Mouse (Mus musculus) urinary bladder, postnatal 14 days (tissue): ENCODE data around the gene Mum1.
"Not testable (repeated sequence)": the region's sequence is repeated elsewhere in the genome, so short reads cannot be mapped to it uniquely, and the experiment has no call there.

ENCODE experiments used
- DNase-seq: peaks from one replicate; pipeline ENCODE4 v3.0.0; 2021; ENCODE audit warnings: low spot score

The Mum1 gene

DNA sequence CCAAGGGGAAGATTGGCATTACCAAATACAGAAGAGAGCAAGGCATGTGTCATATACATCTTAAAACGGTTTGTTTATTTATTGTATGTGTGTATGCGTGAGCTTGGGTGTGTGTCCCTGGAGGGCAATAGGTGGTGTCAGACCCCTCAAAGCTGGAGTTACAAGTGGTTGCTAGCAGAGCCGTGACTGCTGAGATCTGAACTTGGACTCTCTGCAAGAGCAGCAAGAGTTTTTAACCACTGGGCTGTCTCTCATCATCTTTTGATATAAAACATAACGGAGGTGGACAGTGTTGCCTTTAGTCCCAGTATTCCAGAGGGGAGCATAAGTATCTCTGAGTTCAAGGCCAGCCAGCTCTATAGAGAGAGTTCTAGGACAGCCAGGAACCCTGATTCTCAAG is 18.0 kb upstream of the Mum1 start:
- DNase-seq: no peak

DNA sequence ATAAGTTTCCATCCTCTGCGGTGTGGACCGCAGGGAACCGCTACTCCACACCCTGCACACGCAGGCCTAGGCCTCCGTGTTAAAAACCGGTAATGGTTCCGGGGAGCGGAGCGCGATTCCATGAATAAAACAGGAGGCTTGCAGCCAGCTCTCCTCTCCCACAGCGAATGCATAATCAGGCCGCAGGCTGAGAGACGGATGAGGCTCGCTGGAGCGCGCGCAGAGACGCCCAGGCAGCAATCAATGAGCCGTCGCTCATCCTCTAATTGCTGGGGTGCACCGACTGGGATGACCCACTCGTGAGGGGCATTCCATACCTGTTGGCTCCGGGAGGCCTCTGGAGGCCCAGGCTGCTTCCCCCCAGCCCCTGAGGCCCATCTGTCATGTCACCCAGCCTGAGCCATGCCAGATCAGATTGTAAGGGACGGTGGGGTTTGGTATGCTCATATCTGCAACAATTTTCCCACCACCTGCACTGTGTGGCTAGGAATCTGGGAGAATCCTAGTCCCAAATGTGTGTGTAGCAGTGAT is 17.3 kb upstream of the Mum1 start:
- DNase-seq: no peak

DNA sequence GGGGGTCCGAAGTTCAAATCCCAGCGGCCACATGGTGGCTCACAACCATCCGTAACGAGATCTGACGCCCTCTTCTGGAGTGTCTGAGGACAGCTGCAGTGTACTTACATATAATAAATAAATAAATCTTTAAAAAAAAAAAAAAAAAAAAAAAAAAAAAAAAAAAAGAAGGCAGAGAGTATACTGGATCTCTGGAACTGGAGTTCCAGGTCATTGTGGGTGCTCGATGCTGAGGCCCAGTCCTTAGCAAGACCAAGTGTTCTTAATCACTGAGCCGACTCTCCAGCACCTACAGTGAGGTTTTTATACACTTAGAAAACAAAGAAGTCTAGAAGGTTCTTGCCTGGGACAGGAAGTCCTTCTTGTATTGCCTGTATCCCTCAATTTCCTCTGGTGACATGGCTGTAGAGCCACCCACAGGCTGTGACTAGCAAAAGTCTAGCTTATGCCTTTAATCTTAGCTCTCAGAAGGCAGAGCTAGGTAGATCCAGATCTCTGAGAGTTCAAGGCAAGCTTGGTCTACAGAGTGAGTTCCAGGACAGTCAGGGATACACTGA is 14.6 kb upstream of the Mum1 start:
- DNase-seq: not testable (repeated sequence)

DNA sequence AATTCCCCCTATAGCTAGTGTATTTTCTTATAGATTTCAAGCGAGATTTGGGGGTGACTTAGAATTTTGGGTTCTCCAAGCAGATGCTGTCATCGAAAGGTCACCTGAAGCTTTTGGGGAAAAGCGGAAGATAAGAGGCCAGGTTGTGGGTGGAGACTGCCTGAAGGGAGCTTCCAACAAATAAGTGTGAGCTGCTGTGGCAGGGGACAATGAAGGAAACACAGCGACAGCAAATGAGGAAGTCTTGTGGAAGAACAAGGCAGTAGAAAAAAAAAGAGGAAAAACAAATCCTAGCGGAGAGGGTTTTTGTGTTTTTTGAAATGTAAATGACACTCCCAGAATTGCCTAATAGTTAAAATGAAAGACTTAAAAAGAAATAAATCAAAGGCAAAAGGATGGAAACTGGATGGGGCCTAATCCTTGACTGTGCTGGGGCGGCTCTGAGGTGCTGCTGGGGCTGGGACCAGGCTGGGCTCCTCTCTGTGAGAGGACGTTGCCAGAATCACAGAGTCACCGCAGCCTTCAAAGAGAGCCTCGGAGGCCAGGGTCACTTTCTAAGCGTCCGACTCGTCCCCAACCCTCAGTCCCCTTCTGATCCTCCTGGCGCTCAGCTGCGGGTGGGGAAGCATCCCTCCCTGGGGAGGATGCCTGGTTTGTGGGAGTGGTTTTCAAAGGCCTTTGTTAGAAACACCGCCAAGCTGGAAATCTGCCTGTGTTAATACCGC is 11.0 kb upstream of the Mum1 start:
- no peak for DNase-seq

DNA sequence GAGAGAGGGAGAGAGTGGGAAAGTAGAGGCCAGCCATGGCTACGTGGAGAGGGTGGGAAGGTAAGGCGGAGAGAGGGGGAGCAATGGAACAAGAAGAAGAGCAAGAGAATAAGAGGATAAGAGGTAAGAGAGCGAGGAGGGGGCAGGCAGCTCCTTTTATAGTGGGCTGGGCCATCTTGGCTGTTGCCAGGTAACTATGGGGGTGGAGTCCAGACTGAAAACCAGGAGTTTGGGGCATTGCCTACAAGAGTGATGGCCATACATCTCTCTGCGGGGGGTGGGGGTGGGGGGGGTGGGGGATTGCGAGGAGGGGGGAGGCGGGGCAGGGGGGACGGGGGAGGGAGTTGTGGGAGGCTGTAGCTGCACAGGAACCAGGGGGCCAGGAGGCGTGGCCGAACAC is 5.6 kb upstream of the Mum1 start:
- no peak for DNase-seq

DNA sequence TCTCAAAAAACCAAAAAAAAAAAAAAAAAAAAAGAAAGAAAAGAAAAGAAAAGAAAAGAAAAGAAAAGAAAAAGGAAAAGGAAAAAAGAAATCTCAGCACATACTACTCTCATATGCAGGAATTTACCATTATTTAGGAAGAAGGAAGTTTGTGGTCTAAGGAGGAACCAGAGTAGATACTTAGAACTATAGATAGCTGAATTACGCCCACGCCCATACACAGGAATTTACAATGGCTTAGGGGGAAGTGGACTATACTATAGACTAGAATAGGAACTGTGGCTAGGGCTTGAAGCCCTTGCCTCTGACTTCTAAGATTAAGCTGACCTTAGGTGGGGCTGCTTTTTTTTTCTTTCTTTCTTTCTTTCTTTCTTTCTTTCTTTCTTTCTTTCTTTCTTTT is 3.1 kb upstream of the Mum1 start:
- DNase-seq: not testable (repeated sequence)

DNA sequence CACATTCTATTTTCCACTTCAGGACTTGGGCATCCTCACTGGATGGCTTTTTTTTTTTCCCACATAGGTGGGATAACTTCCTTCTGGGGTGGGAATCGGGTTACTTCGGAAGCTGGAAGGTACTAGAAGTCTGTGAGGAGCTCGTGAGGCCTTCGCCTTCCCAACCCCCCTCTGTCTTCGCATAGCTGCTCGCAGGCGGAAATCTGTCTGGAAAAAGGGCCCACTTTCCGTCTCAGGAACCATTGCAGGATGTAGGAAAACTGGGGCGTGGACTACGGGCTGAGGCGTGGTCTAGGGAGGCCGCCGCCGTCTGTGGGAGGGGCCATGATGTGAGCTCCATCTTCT is 191 bp upstream of the Mum1 start:
- no peak for DNase-seq

DNA sequence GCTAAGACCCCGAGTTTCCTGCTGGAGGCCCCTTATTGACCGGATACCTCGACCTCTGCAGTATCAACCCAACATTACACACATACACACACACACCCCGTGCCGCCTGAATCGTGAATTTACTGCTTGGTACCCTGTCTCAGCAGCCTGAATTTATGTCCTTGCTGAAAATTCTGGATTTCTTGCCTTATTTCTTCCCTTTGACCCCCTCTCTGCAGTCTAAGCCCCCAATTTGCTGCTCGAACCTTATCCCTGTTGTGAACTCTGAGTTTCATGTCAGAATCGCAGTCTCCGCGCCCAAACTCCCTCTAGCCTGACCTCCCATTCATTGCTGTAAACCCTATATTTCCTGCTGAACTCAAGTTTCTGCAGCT is 919 bp downstream of the Mum1 start:
- DNase-seq: no peak

DNA sequence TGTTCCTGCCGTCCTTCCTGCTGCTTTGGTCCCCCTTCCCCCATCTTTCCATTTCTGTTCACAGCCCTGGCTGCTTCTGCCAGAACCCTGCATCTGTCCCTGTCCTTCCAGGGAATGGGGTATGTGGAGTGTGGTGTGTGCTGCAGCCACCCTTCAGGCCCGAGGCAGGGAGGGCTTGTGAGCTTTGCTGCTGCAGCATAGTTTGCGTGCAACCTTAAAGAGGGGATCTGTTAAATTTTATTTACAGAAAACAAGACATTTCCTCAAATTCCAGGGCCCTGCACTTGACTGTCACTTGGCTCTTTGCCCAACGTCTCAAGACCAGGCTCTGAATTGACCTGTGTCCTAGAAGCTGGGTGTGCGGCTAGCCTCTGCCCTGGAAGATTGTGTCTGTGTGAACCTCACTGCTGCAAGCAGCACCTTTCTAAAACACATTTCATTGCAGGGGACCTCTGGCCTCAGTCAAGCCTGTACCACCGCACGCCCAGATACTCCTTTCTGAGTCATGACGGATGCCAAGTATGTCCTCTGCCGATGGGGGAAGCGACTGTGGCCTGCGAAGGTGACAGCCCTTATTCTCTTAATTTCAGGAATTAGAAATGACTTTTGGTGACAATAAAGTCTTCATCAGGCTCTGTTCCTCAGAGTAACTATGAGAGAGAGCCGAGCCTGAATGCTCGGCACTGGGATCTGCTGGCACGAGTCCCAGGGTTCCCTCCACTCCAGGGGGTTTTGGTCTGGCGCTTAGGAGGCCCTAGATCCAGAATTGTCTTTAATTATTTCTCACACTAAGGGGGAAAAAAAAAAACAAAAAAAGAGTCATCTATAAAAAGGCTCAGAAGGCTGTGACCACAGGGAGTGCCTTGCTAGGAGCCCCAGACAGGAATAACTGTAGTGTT is 1.9 kb downstream of the Mum1 start:
- no peak for DNase-seq

DNA sequence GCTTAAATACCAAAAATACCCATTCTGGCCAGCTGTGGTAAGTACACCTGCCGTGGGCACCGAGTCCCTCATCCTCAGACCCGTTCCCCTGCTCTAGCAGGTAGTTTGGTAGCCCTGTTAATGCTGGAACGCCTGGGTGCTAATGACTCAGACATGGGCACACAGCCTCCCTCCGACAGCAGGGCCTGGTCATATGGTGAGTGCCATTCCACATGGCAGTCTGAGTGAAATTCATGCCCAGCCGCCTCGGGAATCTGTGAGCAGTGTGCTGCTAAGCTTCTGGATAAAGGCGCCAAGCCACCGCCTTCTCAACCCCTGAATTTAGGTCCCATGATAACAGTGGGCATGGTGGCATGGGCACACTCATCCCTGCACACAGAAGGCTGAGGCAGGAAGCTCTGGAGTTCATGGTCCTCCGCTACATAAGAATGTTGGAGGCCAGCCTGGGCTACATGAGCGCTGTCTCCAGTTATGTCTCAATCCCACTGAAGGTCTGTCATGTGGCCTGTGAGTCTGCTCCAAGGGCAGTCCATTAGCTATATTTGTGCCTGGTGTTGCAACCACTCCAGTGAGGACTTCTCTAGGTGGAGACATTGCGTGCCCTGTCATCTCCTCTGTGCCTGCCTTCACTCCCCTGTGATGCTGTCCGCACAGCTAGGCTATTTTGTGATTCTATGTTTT is 10.1 kb downstream of the Mum1 start:
- no peak for DNase-seq

DNA sequence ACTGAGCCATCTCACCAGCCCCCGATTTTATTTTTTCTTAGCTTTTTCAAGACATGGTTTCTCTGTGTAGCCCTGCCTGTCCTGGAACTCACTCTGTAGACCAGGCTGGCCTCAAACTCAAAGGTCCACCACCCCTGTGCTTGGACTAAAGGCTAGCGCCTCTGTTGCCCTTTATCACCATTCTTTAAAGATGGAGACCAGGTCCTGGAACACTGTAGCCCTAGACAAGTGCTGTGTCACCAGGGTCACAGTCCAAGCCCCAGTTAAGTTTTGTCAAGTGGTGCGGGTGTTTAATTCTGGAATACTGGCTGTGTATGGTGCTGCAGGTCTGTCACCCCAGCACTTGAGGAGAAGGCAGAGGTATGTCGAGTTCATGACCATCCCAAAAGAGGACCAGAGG is 10.8 kb downstream of the Mum1 start:
- DNase-seq: no peak

DNA sequence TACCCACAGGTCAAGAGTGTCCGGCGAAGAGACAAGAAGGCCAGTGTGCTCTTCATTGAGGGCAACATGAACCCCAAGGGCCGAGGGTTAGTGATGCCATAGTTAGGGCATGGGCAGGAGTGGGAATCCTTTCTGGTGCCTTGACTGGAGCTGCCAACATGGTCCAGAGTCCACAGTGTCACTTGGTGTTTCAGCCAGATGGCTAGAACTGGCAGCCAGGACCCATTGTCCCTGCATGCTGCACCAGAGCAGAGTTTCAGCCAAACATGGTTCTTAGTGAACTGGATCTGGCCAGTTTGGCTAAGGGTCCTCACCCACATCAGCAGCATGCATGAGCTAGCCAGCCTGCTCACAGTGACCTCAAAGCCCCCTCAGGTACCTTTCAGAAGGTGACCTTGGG is 12.1 kb downstream of the Mum1 start:
- no peak for DNase-seq

DNA sequence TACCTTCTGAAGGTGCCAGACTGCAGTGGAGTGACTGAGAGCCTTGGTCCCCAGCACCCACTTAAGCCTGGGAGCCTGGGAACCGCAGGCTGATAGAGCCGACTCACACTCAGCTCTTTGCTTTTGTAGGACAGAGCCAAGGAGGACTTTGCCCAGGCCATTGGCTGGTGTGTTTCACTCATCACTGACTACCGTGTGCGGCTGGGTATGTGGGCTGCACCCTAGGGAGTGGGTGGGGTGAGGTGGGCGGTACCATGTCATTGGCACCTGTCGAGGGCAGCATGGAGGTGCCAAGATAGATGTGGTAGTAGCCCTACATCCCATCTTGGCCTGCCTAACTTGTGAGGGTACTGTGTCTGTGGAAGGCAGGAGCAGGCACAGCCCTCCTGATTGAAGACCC is 13.6 kb downstream of the Mum1 start:
- DNase-seq: no peak

DNA sequence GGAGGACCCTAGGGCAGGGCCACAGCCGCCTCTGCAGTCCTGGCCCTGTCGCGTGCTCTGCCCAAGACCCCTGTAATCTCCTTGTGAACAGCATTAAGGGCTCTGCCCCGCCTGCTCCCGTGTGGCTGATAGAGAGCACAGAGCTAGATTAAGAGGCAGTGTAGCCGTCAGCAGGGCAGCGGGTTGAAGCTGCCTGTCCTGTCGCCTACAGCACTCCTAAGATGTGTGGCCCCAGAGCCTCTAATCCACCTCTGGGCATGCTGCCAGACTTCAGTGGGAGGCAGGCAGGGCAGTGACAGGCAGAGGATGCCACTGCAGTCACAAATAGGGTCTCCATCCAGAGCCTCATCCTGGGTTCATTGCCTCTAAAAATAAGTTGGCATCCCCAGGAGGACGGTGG is 15.9 kb downstream of the Mum1 start:
- no peak for DNase-seq

DNA sequence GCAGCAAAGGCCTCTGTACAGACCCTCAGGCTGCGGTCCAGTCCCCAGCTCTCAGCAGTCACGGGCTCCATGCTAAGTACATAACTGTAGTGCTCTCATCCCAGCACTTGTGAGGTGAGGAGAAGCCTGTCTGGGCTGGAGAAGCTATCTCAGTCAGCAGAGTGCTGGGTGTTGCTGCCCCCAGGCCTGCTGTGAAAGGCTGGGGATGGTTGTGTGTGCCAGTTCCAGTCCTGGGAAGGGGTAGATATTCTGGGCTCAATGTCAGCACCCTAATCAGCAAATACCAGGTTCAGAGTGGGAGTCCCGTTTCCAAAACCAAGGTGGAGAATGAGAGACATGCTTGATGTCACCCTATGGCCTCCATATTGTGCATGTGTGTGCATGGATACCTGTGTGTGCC is 16.4 kb downstream of the Mum1 start:
- DNase-seq: no peak

DNA sequence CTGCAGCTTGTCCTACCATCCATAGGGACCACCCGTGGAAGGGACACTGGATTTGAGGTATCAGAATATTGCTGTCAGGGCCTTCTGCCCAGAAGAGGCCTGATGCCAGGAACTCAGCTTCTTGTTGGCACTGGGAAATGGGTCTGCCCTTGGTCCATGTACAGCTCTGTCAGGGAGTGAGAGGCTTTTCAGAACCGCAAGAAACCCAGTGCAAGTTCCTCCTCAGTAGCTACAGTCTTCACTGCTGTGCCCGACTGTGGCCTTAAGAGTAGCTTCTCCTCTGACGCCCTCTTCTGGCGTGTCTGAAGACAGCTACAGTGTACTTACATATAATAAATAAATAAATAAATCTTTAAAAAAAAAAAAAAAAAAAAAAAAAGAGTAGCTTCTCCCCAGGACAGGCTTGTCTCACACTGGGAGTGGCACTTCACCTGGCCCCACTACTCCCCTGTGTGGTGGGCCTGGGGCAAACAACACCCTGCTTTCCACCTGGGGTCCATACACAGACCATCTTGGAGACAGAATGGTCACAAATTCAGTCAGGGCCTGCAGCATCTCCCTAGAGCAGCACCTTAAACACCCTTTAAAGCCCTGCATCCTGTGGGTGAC is 18.7 kb downstream of the Mum1 start:
- DNase-seq: no peak

DNA sequence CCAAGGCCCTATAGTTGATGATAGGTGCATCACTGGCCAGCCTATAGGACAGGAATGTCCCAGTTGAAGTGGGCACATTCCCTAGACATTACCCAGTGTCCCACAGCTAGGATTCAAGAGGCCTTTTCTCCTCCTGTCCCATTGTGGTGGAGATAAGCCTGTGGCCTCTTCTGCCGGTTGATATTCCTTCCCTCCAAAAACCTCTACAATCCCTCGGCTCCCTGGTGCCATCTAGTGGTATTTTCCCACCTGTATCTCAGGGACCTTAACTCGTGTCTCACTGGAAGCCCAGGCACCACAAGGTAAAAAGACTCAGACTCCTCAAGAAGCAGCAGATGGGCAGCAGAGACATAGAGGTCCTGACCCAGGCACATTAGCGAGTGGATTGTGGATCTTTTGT is 19.4 kb downstream of the Mum1 start:
- DNase-seq: peak; percentile 86

DNA sequence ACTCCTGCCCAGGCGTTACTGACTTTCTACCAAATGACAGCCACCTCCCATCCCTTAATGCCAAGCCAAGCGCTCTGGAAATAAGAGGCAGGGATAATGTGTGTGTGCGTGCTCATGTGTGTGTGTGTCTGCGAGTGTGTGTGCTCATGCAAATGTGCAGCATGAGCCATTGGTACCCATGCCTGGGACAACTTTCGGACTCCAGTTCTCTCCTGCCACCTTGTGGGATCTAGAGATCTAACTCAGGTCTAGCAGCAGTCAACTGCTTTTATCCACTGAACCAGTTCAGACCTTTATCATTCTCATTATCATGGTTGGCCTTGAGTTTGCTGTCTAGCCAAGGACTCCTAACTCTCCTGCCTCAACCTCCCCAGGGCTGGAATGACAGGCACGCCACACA is 21.6 kb downstream of the Mum1 start:
- no peak for DNase-seq

DNA sequence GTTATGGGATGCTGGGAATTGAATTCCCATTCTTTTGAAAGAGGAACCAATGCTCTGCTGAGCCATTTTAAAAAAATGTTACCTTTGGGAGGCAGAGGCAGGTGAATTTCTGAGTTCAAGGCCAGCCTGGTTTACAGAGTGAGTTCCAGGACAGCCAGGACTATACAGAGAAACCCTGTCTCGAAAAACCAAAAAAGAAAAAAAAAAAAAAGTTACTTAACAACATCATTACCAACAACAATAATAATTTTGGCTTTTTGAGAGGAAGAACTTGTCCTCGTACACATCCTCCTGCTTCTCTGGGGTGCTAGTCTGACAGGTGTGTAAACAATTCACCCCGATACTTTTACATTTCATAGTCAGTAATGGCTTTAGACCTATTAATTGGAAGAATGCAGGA is 22.2 kb downstream of the Mum1 start:
- not testable (repeated sequence) for DNase-seq

DNA sequence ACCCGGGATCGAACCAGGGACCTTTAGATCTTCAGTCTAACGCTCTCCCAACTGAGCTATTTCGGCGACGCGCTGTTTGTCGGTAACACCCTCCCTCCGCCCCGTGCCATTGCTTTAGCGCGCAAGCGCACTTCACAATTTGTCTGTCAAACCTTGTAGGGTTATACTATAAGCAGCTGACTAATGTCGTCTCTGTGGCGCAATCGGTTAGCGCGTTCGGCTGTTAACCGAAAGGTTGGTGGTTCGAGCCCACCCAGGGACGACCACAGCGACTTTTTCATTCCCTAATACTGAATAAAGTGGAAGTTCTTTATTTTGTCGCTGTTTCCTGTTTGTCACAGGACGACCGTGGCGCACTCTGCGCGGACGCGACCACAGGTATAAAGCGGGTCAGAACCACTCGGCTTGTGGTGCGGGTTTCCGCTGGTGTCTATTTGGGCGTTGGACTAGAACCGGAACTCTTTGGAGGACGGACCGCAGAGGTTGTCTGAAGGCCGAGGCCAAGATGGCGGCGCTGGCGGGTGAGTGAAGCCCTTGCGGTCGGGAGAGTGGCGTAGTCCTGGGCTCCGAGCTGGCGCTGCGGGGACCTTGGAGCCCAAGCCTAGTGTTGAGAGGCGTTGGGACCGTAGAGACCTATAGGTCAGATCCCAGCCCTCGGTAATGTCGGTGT is 22.9 kb downstream of the Mum1 start, which contains the start of gene Ndufs7:
Gene Ndufs7 (plus strand): TSS at position 151 of the 670 bp plus-strand sequence.
- peak; percentile 93 for DNase-seq

DNA sequence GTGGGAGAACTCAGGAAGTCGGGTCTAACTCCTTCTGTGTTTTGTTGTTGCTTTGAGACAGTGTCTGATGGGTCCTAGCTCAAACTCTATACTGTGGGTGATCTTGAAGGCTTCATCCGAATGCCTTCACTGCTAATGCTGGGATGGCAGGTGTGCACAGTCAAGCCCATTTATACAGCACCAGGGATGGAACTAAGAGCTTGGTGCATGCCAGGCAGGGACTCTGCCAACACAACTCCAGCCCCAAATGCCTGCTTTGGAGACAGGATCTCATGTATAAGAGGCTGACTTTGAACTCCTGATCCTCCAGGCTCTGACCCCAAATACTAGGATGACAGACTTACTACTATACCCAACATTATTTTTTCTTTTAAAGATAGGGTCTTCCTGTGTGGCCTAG is 23.8 kb downstream of the Mum1 start:
- no peak for DNase-seq
